In the genomic region with DNA sequence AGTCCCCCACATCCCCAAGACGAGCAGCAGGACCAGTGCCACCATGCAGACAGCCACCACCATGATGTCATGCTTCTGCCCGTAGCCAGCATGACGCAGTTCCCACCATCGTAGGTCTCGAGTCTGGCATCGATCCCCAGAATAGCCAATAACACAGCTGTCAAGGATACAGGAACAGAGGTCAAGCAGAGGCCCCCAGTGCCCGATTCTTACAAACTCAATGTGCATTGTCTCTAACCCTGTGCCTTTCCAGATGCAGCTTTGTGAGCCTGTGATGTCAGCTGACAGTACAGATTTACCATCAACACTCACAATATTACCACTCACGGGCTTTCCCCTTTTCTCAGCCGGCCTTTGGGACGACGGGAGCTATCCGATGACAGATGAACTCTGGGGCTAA, we compare ENCODE assay signal across 12 mouse cellular contexts.
DNase-seq lines count a peak whose midpoint lies in the region; ATAC-seq lines count a peak whose summit lies in the region.
"Had no signal": no experiment of that assay in that cellular context is flagged by ENCODE, and none has a peak within 500 bp of the region (broad histone marks: within the 10 kb centered on the region; RNA-seq: fewer than 3 reads in every experiment).

No protein-coding gene starts in this region.

- no peaks in the 10 kb centered on the region for H3K27me3 ChIP-seq in midbrain, embryonic 11.5 days (ENCODE audit: control insufficient read depth, insufficient read depth, low read length)
- no peaks in the 10 kb centered on the region for H3K27me3 ChIP-seq in midbrain, embryonic 14.5 days (ENCODE audit: control insufficient read depth, insufficient read depth, low read length)
- H3K27me3 ChIP-seq in neural tube, embryonic 14.5 days (ENCODE audit: control insufficient read depth, insufficient read depth, low read length): no peaks in the 10 kb centered on the region
- H3K27me3 ChIP-seq: embryonic facial prominence, embryonic 13.5 days; embryonic facial prominence, embryonic 15.5 days; forebrain, embryonic 13.5 days; forebrain, embryonic 15.5 days had no signal

- H3K36me3 ChIP-seq in midbrain, embryonic 11.5 days (ENCODE audit: control insufficient read depth, insufficient read depth, low read length): no peaks in the 10 kb centered on the region
- no peaks in the 10 kb centered on the region for H3K36me3 ChIP-seq in midbrain, embryonic 14.5 days (ENCODE audit: control insufficient read depth, insufficient read depth, low read length)
- no peaks in the 10 kb centered on the region for H3K36me3 ChIP-seq in neural tube, embryonic 14.5 days (ENCODE audit: control insufficient read depth, insufficient read depth, low read length)
- H3K36me3 ChIP-seq: embryonic facial prominence, embryonic 13.5 days; embryonic facial prominence, embryonic 15.5 days; forebrain, embryonic 10.5 days; forebrain, embryonic 15.5 days had no signal

- no peaks in the 10 kb centered on the region for H3K4me1 ChIP-seq in midbrain, embryonic 11.5 days (ENCODE audit: control insufficient read depth, insufficient read depth, low read length)
- no peaks in the 10 kb centered on the region for H3K4me1 ChIP-seq in midbrain, embryonic 14.5 days (ENCODE audit: control insufficient read depth, insufficient read depth, low read length)
- no peaks in the 10 kb centered on the region for H3K4me1 ChIP-seq in neural tube, embryonic 14.5 days (ENCODE audit: control insufficient read depth, insufficient read depth, low read length)
- H3K4me1 ChIP-seq: embryonic facial prominence, embryonic 13.5 days; embryonic facial prominence, embryonic 15.5 days; forebrain, embryonic 10.5 days; forebrain, embryonic 13.5 days; forebrain, embryonic 15.5 days had no signal

- no peak overlapping the region for H3K4me3 ChIP-seq in midbrain, embryonic 11.5 days (ENCODE audit: low read depth, low read length)
- no peak overlapping the region for H3K4me3 ChIP-seq in midbrain, embryonic 14.5 days (replicated peaks; ENCODE audit: low read depth, low read length)
- H3K4me3 ChIP-seq in neural tube, embryonic 14.5 days (ENCODE audit: low read depth, low read length): no peak overlapping the region
- H3K4me3 ChIP-seq: embryonic facial prominence, embryonic 13.5 days; embryonic facial prominence, embryonic 15.5 days; erythroblast, embryonic 14.5 days; forebrain, embryonic 10.5 days; forebrain, embryonic 13.5 days; forebrain, embryonic 15.5 days had no signal

- no peak overlapping the region for H3K4me2 ChIP-seq in midbrain, embryonic 11.5 days
- H3K4me2 ChIP-seq in midbrain, embryonic 14.5 days (ENCODE audit: low read length): no peak overlapping the region
- no peak overlapping the region for H3K4me2 ChIP-seq in neural tube, embryonic 14.5 days (ENCODE audit: low read depth, low read length)
- H3K4me2 ChIP-seq: embryonic facial prominence, embryonic 13.5 days; embryonic facial prominence, embryonic 15.5 days; forebrain, embryonic 13.5 days; forebrain, embryonic 15.5 days had no signal

- H3K27ac ChIP-seq in midbrain, embryonic 11.5 days (ENCODE audit: low read depth, low read length): no peak overlapping the region
- no peak overlapping the region for H3K27ac ChIP-seq in midbrain, embryonic 14.5 days (replicated peaks; ENCODE audit: low read depth, low read length)
- no peak overlapping the region for H3K27ac ChIP-seq in neural tube, embryonic 14.5 days (ENCODE audit: low read depth, low read length)
- H3K27ac ChIP-seq: embryonic facial prominence, embryonic 13.5 days; embryonic facial prominence, embryonic 15.5 days; forebrain, embryonic 10.5 days; forebrain, embryonic 13.5 days; forebrain, embryonic 15.5 days had no signal

- H3K9me3 ChIP-seq in midbrain, embryonic 11.5 days (ENCODE audit: control insufficient read depth, low read length): no peaks in the 10 kb centered on the region
- no peaks in the 10 kb centered on the region for H3K9me3 ChIP-seq in midbrain, embryonic 14.5 days (ENCODE audit: control insufficient read depth, low read length)
- no peaks in the 10 kb centered on the region for H3K9me3 ChIP-seq in neural tube, embryonic 14.5 days (ENCODE audit: control insufficient read depth, low read length)
- H3K9me3 ChIP-seq: embryonic facial prominence, embryonic 13.5 days; embryonic facial prominence, embryonic 15.5 days; forebrain, embryonic 10.5 days; forebrain, embryonic 13.5 days; forebrain, embryonic 15.5 days had no signal

- ATAC-seq in midbrain, embryonic 11.5 days (ENCODE audit: low FRiP score): no peak
- no peak for ATAC-seq in midbrain, embryonic 14.5 days (ENCODE audit: low FRiP score, low TSS enrichment)
- 0 out of 2 replicates have a peak, but pooled peaks have one; percentile 16 for ATAC-seq in neural tube, embryonic 14.5 days (ENCODE audit: low read depth)

- no peak overlapping the region for H3K9ac ChIP-seq in midbrain, embryonic 11.5 days (ENCODE audit: low read length)
- H3K9ac ChIP-seq in midbrain, embryonic 14.5 days (replicated peaks; ENCODE audit: low read length): no peak overlapping the region
- H3K9ac ChIP-seq in neural tube, embryonic 14.5 days (replicated peaks; ENCODE audit: low read depth, low read length): no peak overlapping the region
- H3K9ac ChIP-seq: embryonic facial prominence, embryonic 13.5 days; embryonic facial prominence, embryonic 15.5 days; forebrain, embryonic 13.5 days; forebrain, embryonic 15.5 days had no signal

- 87% methylated on average over 12 of the region's 12 CpGs for WGBS in midbrain, embryonic 11.5 days
- WGBS in midbrain, embryonic 14.5 days: 90% methylated on average over 12 of the region's 12 CpGs
- whole genome bisulfite sequencing in neural tube, embryonic 14.5 days: 77% methylated on average over 12 of the region's 12 CpGs

- peak; percentile 80 for DNase-seq in heart, adult 11 months
- DNase-seq in heart, adult 8-10 months (ENCODE audit: low spot score): no peak
- peak; percentile 72 for DNase-seq in midbrain, embryonic 11.5 days (ENCODE audit: low spot score, missing footprints)
- no peak for DNase-seq in midbrain, embryonic 14.5 days
- no peak for DNase-seq in neural tube, embryonic 10.5 days (ENCODE audit: extremely low spot score, low spot score)

Comparison
In these comparisons a context has a peak if more than half of its experiments do, and no peak if none do; other contexts are left out.
1. DNase-seq: peak in heart, adult 11 months (single experiment) and midbrain, embryonic 11.5 days (single experiment); none in heart, adult 8-10 months (single experiment), midbrain, embryonic 14.5 days (single experiment) and neural tube, embryonic 10.5 days (single experiment).